Mouse (Mus musculus) large intestine, adult 2 months (tissue): Measurements from ENCODE around the gene Cldn4. TPM values are rescaled to one million over a fixed set of nuclear protein-coding genes. Genes with fewer than 3 reads are reported as not detected.

Experiments
- DNase-seq: peaks from one replicate; pipeline ENCODE4 v3.0.0-alpha.2; 2012; ENCODE audit warnings: low read depth, low spot score
- WGBS: fragments of 180-500 bp; shearing (Covaris S2); methylation state at CpG from one replicate; pipeline ENCODE4 v1.1.7; 2018; 5-methylcytosine and 5-hydroxymethylcytosine counted together
- polyA plus RNA-seq: library from polyadenylated mRNA; depleted of rRNA; stranded (reverse); fragments of >200 nt; gene quantifications from 2 replicates; pipeline ENCODE4 v1.2.3, GENCODE M21; 2012; rRNA removed

The Cldn4 gene
- polyA plus RNA-seq, 1 experiment = 111 TPM

- WGBS = 85% methylated on average over 6 of the region's 6 CpGs
- no peak for DNase-seq
These were observed 40.1 kb downstream of the Cldn4 start, which contains the start of gene Tmem270 for GRCm38 (mm10) chr5:134906633-134907032. Gene Tmem270, minus strand, starts transcription at chr5:134906733.

DNA sequence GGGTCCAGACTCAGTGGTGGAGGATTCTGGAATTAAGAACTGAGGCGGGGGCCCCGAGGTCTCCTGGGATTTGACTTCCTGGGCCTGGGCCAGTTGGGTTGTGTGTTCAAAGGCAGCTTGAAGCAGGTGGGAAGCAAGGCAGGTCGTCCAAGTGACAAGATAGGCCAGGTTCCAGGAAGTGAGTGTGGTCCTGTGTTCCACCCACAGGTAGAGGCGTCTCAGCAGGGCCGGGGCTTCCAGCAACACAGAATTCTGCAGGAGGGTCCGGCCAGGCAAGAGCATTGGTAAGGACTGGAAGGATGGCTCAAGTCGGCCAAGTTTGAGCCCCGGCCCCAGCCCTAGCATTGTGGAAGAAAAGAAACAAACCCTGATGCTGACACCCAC, 45.1 kb downstream of the Cldn4 start:
- 60% methylated on average over 8 of the region's 8 CpGs for WGBS
- DNase-seq = no peak

- no peak for DNase-seq
- 26% methylated on average over 12 of the region's 12 CpGs for WGBS
These were observed 45.6 kb downstream of the Cldn4 start for GRCm38 (mm10) chr5:134901012-134901643.

DNA sequence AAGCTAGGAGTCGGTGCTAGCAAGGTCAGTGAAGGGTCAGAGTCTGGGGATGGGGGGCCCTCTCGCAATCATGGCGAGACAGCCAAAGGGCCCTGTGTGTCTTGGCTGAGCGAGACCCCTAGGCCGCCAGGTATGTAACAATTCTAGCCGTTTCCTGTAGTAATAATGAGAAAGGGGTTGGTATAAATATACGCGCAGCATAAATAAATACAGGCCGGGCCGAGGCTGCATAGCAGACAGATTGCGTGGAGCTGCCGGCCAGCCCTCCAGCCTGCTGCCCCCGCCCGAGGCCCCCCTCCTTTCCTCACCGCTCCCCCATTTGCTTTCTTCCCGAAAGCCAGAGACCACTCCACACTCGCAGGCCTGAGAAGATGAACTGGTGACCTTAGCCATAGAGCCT, 49.1 kb downstream of the Cldn4 start:
- DNase-seq = no peak
- WGBS = 45% methylated on average over 17 of the region's 17 CpGs

- no peak for DNase-seq
- 73% methylated on average over 8 of the region's 8 CpGs for WGBS
These were observed 49.8 kb downstream of the Cldn4 start for GRCm38 (mm10) chr5:134896965-134897364.

DNA sequence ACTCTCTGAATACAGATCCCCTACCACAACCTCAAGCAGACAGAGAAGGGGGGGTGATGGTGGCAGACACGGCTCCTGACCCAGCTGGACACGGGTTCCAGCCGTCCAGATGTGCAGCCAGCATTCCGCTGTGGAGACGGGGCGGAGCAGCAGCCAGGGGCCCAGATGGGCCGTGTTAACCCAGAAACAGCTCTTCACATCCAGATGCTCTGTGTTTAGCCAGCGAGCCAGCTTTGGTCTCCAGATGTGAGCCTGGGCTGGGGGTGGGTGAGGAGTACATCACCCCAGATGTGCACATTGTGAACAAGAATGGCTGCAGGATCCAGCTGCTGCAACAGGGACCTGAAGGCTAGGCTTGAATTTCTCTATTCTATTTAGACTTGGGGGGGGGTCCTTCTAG, 51.4 kb downstream of the Cldn4 start:
- 66% methylated on average over 8 of the region's 8 CpGs for whole genome bisulfite sequencing
- DNase-seq = no peak

Other genes with a start within 250 kb of the Cldn4 start
- gene Eln, start 199.6 kb downstream of the Cldn4 start, polyA plus RNA-seq = 25.6 and 28.5 TPM in 2 replicates
- gene Tmem270, start 40.2 kb downstream of the Cldn4 start, polyA plus RNA-seq = not detected in 2 replicates
- 0.27 and 0.77 TPM in 2 replicates for gene Cldn13, start 31.4 kb downstream of the Cldn4 start, polyA plus RNA-seq
- 13.6 and 15.3 TPM in 2 replicates for gene Mettl27, start 14.6 kb downstream of the Cldn4 start, polyA plus RNA-seq
- 796 and 924 TPM in 2 replicates for gene Cldn3, start 39.3 kb upstream of the Cldn4 start, polyA plus RNA-seq
- 159 and 170 TPM in 2 replicates for gene Abhd11, start 62.2 kb upstream of the Cldn4 start, polyA plus RNA-seq
- 6.4 and 6.8 TPM in 2 replicates for gene Stx1a, start 76.5 kb upstream of the Cldn4 start, polyA plus RNA-seq
- gene Dnajc30, start 117.3 kb upstream of the Cldn4 start, polyA plus RNA-seq = 31.4 and 38.8 TPM in 2 replicates
- 52.2 and 65.6 TPM in 2 replicates for gene Bud23, start 118.0 kb upstream of the Cldn4 start, polyA plus RNA-seq
- 3.0 and 4.0 TPM in 2 replicates for gene Vps37d, start 131.3 kb upstream of the Cldn4 start, polyA plus RNA-seq
- 80.5 and 207 TPM in 2 replicates for gene Mlxipl, start 143.0 kb upstream of the Cldn4 start, polyA plus RNA-seq
- gene Tbl2, start 202.7 kb upstream of the Cldn4 start, polyA plus RNA-seq = 8.9 and 11.7 TPM in 2 replicates
- 26.3 and 28.4 TPM in 2 replicates for gene Bcl7b, start 221.3 kb upstream of the Cldn4 start, polyA plus RNA-seq
- gene Baz1b, start 240.3 kb upstream of the Cldn4 start, polyA plus RNA-seq = 16.2 and 19.7 TPM in 2 replicates